Mouse (Mus musculus) kidney, adult 8-10 months (tissue): ENCODE results near the gene Kri1.
"Not testable (repeated sequence)": the region's sequence is repeated elsewhere in the genome, so short reads cannot be mapped to it uniquely, and the experiment has no call there.

Source experiments
- DNase-seq, 2 experiments: peaks; one replicate each; pipeline ENCODE4 v3.0.0; 2022

Kri1 gene

DNA sequence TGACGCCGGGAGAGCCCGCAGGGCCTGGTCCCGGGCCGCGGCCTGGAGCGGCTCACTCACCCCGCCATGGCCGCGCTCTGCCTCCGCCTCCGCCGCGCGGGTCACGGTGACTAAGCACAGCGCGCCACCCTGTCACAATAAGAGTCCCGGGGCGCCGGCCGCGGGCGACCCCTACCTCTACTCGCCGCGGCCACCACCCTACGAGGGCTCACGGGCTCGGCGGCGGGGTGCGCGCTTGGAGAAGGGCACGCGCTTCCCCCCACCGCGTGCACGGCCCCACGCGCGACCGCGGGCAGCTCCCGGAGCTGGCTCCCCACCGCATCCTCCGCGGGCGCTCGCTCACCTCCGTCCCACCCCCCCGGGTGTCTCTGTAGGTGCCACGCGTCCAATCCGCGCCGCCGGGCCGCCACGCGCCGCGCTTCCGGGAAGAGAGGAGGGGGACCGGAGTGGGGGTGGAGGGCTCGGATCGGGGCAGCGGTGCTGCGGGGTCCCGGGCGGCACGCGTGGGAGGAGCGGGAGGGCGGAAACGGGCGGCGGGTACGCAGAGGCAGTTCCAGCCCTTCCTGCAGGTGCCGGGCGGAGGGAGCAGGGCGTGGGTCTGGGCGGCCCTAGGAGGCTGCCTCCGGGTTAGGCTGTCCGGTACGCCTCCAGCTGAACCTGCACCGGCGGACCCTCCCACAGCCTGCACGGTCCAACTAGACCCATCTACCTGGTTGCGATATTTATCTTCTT, 48.9 kb downstream of the Kri1 start, which contains the start of gene Keap1:
TSS of gene Keap1 (minus strand) at position 629 of the 732 bp plus-strand sequence.
- peak; percentile 67 to 79 for DNase-seq

DNA sequence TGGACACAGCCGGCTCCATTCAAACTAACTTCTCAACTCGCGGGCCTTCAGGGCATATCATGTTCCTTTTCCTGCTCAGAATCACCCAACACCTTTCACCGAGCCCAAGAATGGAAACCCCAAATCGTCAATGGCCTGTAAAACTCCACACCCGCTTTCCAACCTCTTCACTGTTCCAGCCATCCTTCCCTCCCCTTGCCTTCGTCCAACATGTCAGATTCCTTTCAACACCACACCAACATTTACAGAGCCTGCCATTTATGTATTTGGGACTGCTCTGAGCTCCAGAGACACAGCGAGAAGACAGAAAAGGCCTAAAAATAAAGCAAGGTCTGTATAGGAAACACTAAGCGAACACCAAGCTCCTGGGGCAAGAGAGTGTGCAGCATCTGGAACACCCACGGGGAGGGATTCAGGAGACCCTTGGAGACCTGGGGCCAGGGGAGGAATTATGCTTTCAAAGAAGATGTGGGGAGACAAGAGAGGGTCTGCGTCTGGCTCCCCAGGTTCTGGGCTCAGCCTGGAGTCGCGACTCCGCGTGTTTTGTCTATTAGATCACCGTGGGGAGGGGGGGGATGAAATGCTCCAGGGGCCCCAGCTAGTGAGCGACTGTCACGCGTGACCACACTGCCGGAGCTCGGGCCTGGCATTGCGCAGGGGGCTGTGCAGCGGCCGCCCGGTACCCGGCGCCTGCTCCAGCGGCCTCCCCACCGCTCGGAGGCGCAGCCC, 49.6 kb downstream of the Kri1 start:
- peak in 1 of 2 experiments; percentile 31 for DNase-seq

DNA sequence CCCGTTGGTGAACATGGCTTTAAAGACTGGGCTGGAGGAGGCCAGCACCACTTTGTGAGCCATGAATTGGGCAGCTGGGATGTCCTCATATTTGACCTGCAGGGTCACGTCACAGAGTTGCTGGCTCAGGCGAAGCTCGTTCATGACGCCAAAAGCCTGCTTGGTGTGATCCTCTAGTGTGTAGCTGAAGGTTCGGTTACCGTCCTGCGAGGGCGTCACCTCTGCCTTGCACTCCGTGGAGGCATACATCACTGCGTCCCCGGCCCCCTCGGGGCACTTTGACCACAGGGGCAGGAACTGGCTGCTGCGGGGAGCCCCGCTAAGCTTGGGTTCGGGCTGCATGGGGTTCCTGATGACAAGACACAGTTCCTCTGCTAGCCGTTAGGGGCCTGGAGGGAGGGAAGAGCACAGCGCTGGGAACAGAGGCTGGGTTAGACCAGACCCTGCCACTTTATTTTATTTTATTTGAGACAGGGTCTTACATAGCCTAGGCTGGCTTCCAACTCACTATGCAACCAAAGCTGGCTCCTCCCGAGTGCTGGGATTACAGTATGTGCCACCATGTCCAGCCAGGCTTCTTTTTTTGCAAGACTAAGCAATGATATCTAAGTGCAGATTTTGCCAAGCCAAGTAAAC, 50.3 kb downstream of the Kri1 start:
- DNase-seq = no peak

DNA sequence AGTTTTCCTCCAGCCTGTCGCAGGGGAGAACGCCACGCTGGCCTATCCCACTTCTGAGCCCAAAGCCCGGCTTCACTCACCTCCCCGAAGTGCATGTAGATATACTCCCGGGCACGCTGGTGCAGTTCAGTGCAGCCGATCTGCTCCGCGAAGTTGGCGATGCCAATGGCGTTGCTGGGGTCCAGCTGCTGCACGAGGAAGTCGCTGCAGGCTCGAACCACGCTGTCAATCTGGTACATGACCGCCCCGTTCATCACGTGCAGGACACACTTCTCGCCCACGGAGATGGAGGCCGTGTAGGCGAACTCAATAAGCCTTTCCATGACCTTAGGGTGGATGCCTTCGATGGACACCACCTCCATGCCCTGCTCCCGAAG, 50.8 kb downstream of the Kri1 start:
- no peak for DNase-seq

- DNase-seq = no peak
Measured at GRCm38 (mm10) chr9:21235341-21235740, 52.4 kb downstream of the Kri1 start.

DNA sequence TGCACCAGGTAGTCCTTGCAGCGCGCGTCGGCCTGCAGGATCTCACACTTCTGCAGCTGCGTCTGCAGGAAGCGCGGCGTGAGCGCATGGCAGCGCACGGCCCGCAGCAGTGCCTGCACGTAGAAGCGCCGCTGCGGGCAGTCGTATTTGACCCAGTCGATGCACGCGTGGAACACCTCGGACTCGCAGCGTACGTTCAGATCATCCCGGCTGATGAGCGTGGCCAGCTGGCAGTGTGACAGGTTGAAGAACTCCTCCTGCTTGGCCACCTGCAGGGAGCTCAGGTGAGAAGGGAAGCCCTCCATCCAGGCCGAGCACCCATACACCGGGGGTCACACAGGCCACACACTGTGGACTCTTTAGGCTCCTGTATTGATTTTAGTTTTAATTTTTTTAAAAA, 54.0 kb downstream of the Kri1 start:
- no peak for DNase-seq

- DNase-seq = no peak
Measured at GRCm38 (mm10) chr9:21233366-21233765, 54.4 kb downstream of the Kri1 start.

- DNase-seq = no peak
Measured at GRCm38 (mm10) chr9:21232867-21233266, 54.9 kb downstream of the Kri1 start.

DNA sequence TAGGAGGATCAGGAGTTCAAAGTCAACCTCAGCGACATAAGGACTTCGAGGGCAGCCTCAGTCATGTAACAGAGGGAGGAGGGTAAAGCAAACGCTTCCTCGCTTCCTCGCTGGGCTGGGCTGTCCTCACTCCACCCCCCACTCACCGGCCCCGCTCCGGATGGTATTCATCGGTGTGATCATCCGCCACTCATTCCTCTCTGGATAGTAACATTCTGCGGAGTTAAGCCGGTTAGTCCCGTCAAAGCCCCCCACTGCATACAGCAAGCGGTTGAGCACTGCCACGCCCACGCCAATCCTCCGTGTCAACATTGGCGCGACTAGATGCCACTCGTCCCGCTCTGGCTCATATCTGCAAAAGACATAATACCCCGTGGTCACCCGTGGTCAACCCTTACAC, 56.2 kb downstream of the Kri1 start:
- DNase-seq = no peak

GRCm38 (mm10) chr9:21227342-21227741, 60.4 kb downstream of the Kri1 start:
- DNase-seq = no peak

- DNase-seq = no peak
Measured at GRCm38 (mm10) chr9:21225415-21225758, 62.4 kb downstream of the Kri1 start.

- peak; percentile 35 to 40 for DNase-seq
Measured at GRCm38 (mm10) chr9:21224576-21225414, 63.0 kb downstream of the Kri1 start.

- no peak for DNase-seq
Measured at GRCm38 (mm10) chr9:21223906-21224305, 63.9 kb downstream of the Kri1 start.

DNA sequence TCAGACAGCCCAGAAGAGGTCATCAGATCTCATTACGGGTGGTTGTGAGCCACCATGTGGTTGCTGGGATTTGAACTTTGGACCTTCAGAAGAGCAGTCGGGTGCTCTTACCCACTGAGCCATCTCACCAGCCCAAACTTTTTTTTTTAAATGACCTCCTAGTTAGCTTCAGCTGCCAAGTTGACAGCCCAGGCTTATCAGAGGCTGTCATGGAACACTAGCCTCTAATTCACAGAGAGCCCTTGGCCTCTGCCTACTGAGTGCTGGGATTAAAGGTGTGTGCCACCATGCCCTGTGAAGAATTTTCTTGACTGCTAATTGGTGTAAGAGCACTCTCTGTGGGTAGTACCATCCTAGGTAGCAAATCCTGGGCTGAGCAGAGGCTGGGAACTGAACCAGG, 64.3 kb downstream of the Kri1 start:
- DNase-seq = not testable (repeated sequence)
